Mouse (Mus musculus): ENCODE measurements around the gene Vps37b.
A peak's percentile ranks its signal among the peaks of the same experiment; 100 is the strongest.
"Not testable (repeated sequence)": the region's sequence is repeated elsewhere in the genome, so short reads cannot be mapped to it uniquely, and the experiment has no call there.

The Vps37b gene

GRCm38 (mm10) chr5:124032001-124032508, at the start of gene Vps37b:
TSS of gene Vps37b (minus strand) at chr5:124032270.
- DNase-seq (ENCODE audit: low read depth) = peak; percentile 88

DNA sequence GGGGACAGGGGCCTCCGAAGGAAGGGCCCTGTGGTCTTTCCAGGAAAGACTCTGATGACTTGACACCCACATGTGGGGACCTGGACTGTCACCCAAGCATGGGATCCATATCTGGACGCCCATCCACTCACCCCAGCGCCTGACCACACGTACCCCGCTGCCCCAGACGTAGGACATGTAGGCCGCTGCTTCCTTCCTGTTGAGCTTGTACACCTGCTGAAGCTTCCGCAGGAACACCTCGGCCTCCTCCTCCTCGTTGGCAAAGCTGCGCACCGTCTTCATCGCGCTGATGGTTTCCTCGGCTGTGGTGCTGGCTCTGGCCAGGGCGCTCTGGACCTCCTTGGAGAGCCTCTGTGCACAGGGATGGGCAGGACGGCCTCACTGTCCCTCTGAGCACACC, 47.8 kb upstream of the Vps37b start:
- no peak for DNase-seq (ENCODE audit: low read depth)

GRCm38 (mm10) chr5:124078794-124079416, 46.8 kb upstream of the Vps37b start:
- peak; percentile 36 for DNase-seq (ENCODE audit: low read depth)

GRCm38 (mm10) chr5:124077856-124078460, 45.9 kb upstream of the Vps37b start:
- no peak for DNase-seq (ENCODE audit: low read depth)

GRCm38 (mm10) chr5:124077241-124077640, 45.2 kb upstream of the Vps37b start:
- no peak for DNase-seq (ENCODE audit: low read depth)

DNA sequence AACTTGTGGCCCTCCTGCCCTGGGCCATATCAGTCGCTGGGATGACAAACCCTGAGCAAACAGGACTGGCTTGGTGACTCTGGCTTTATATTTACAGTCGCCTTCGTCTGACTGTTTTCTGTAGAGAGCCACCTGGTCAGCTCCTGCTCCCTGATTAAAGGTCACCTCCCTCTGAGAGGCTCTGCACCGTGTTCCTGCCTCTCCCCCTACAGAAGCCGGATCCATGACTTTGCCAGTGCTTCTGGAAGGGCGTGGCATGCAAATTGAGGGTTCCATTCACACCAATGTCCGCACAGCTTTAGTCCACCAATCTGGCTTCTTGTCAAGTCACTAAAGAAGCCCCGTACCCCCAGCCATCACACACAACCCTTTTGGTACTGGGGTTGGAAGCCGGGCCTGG, 44.5 kb upstream of the Vps37b start:
- DNase-seq (ENCODE audit: low read depth) = no peak

DNA sequence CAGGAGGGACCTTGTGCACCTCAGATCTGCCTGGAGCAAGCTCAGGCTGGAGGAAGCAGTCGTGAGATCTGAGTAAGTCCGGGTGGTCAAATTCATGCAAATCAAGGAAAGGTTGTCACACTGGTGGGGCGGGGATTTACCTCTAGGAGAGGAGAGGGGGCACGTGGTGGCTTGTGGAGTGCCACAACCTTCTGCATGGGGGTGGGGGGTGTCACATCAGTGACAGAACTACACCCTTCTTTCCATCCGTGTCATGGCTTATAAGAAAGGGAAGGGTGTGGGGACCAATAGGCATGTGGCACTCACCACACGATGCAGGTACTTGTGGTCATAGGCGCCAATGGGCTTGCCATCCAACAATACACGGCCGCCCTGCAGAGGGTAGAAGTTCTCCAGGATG, 43.6 kb upstream of the Vps37b start:
- DNase-seq (ENCODE audit: low read depth) = no peak

DNA sequence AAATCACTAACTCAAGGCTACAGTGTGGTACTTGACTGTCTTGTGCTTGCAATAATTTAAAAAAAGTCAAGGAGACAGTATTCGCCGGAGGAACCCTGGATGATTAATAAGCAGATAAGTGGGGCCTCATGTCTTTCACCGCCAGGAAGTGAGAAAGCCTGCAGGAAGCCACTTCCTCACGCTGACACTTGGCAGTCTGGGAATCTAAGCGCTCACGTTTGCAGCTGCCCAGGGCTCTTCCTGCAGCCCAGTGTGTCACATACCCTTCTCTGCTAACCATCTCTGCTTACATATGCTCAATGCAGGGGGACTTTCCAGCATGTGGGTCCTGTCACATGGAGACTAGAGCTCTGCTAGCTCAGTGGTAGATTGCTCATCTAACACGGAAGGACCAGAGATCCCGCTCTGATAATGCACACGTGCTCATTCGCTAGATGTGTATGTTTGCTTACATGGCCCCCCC, 42.8 kb upstream of the Vps37b start:
- DNase-seq (ENCODE audit: low read depth) = peak; percentile 95

- peak; percentile 38 for DNase-seq (ENCODE audit: low read depth)
Observed at GRCm38 (mm10) chr5:124073682-124074081, 41.6 kb upstream of the Vps37b start.

DNA sequence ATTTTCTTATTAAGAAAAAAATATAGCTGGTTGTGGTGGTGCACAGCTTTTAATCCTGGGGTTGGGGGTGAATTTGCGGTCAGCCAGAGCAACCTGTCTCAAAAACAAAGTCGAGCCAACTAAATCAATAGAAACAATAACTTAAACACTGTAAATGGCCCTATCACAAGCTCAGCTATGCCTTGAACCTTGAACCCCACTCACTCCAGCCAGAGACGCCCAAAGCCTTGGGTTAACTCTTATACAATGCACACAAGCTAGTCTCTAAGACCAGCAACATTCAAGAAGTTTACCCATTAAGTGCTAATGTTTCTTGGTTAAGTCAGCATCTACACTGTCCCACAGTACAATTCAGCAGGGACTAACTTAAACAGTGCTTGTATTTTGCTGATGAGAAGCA, 37.6 kb upstream of the Vps37b start:
- no peak for DNase-seq (ENCODE audit: low read depth)

DNA sequence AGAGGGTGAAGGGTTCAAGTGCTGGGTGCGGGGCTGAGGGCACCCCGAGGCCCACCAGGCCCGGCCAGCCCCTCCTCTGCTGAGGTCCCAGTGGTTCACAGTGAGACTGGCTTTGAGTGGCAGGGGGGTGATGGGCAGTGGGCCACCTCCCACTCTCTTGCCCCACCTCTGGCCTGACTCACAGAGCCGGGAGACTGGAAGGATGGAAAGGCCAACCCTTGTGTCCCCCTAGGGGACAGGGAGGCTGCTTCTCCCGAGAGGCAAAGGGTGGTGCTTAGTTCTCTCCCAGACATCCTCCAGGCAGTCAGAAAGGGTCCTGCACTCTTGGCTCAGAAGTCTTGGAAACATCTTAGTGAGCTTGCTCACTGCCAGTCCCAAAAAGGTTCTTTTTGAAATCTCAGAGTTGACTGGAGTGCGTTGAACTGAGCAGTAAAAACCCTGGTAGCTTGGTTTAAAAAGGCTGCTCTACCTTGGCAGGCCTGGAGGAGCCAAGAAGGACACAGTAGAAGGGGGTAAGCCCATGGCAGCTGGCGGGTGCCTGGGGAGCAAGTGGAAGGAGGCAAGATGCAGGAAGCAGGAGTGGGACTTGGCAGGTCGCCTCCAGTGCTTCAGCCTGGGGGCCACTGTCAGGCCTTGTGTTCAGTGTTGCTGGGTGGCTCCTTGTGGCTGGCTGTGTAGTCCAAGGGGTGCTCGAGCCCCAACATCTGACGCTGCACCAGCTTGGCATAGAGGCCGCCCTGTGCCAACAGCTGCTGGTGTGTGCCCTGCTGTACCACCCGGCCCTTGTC, 30.2 kb upstream of the Vps37b start:
- no peak for DNase-seq (ENCODE audit: low read depth)

GRCm38 (mm10) chr5:124059677-124060076, 27.6 kb upstream of the Vps37b start:
- DNase-seq (ENCODE audit: low read depth) = peak; percentile 71

DNA sequence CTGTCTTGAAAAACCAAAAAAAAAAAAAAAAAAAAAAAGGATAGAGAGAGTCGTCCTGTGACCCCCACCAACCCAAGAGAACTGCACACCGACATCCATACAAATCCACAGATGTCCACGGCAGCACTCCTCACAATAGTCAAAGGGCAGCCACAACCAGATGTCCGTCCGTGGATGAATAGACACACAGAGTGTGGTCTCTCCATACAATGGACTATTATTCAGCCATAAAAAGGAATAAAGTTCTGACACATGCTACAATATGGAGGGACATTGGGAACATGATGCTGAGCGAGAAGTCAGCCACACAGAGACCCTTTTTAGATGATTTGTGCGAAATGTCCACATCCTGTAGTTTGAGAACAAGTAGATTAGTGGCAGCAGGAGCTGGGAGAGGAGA, 26.7 kb upstream of the Vps37b start:
- DNase-seq (ENCODE audit: low read depth) = no peak

GRCm38 (mm10) chr5:124056956-124057355, 24.9 kb upstream of the Vps37b start:
- no peak for DNase-seq (ENCODE audit: low read depth)

- no peak for DNase-seq (ENCODE audit: low read depth)
Observed at GRCm38 (mm10) chr5:124056219-124056618, 24.1 kb upstream of the Vps37b start.

DNA sequence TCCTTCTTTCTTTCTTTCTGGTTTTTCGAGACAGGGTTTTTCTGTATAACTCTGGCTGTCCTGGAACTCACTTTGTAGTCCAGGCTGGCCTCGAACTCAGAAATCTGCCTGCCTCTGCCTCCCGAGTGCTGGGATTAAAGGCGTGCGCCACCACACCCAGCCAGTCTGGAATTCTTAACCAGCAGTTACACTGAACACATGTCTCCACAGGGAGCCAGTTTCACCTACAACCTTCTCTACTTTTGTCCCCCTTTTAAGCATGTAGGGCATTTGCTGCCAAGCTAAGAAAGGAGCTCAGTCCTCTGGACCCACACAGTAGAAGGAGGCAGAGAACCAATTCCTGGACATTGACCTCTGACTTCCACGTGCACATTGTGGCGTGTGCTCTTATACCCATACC, 20.6 kb upstream of the Vps37b start:
- not testable (repeated sequence) for DNase-seq (ENCODE audit: low read depth)

DNA sequence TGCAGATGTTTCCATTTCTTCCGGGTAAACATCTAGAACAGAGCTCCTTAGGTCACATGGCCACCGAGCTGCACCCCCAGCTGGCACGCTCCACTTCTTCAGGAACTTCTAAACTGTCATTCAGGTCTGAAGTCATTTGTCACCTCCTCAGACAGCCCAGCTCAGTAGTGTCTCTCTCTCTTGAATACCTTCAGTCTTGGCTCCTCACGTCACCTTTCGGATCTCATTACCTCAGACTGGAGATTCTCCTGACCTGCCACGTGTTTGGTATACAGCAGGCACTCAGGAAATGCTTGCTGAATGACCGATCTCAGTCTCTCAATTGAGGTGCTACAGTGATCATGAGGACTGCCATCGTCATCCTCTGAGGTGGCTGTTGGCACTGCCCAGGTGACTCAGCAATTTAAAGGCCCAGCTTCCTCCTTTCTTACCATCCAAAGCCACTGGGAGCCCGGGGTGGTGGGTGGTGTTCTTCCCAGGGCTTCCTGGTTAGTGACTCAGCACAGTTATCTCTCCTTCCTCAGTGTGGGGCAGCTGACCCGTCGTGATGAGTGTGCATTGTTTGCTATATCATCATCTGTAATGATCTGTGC, 19.9 kb upstream of the Vps37b start:
- DNase-seq (ENCODE audit: low read depth) = peak; percentile 98

- peak; percentile 90 for DNase-seq (ENCODE audit: low read depth)
Observed at GRCm38 (mm10) chr5:124050095-124051050, 18.3 kb upstream of the Vps37b start.

DNA sequence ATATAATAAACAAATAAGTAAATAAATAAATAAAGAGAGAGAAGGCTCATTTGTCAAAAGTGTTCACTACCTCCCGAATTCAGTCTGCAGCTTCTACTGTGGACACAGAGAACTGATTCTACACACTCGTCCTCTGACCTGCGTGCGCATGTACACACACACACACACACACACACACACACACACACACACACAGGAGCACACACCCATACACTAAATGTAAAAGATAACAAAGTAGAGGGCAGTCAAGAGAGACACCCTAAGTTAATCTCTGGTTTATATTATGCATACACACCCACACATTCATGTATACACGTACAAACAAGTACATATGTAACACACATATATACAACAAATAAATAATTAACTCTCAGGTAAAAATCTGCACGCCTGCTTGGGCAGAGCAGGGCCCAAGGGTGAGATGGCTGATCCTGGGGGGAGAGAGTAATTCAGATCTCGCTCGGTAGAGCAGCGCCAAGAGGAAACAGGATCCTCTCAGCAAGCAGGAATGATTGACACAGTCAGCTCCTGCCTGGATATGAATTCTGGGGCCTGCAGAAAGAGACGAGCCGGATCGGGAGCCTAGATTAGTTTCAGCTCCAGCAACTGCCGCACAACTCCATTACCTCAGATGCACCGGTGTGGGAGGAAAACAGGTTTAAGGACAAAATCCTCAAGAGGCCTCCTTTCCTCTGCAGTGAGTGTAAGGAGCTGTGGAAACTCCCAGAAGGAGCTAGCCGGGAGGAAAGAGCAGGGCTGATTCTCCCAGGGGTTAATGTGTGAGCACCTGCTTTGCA, 17.4 kb upstream of the Vps37b start:
- no peak for DNase-seq (ENCODE audit: low read depth)

- peak; percentile 95 for DNase-seq (ENCODE audit: low read depth)
Observed at GRCm38 (mm10) chr5:124046741-124047401, 14.8 kb upstream of the Vps37b start.
